Mouse (Mus musculus): ENCODE measurements around the gene Cmya5.
"Not testable (repeated sequence)": the region's sequence is repeated elsewhere in the genome, so short reads cannot be mapped to it uniquely, and the experiment has no call there.

Cmya5 gene

DNA sequence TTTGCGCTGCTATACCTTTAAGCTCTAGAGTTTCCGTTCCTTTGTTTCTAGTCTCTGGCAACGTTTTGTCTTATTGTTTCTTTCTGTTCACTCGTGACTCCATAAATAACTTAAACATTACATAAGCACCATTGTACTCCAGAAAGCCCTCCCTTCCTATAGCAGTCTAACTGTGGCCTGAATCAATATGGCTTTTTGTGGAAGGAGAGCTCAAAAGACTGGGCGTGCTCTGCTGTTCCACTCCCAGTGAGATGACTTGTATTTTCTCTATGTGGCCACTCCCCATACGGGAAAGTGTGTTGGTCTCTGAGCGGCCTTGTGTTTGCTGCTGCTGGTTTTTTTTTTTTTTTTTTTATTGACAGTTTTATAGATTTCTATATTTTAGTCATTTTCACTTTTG, 27.3 kb downstream of the Cmya5 start:
- DNase-seq = no peak

- DNase-seq = no peak
Measured at GRCm38 (mm10) chr13:93102340-93103090, 42.0 kb downstream of the Cmya5 start.

- DNase-seq = no peak
Measured at GRCm38 (mm10) chr13:93098596-93098995, 45.9 kb downstream of the Cmya5 start.

DNA sequence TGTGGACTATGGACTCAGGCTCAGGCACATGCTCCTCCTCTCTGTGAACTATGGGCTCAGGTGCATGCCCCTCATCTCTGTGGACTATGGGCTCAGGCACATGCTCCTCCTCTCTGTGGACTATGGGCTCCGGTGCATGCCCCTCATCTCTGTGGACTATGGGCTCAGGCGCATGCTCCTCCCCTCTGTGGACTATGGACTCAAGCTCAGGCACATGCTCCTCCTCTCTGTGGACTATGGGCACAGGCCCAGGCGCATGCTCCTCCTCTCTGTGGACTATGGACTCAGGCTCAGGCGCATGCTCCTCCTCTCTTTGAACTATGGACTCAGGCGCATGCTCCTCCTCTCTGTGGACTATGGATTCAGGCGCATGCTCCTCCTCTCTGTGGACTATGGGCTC, 47.9 kb downstream of the Cmya5 start:
- no peak for DNase-seq

- no peak for DNase-seq
Measured at GRCm38 (mm10) chr13:93095097-93095791, 49.3 kb downstream of the Cmya5 start.

DNA sequence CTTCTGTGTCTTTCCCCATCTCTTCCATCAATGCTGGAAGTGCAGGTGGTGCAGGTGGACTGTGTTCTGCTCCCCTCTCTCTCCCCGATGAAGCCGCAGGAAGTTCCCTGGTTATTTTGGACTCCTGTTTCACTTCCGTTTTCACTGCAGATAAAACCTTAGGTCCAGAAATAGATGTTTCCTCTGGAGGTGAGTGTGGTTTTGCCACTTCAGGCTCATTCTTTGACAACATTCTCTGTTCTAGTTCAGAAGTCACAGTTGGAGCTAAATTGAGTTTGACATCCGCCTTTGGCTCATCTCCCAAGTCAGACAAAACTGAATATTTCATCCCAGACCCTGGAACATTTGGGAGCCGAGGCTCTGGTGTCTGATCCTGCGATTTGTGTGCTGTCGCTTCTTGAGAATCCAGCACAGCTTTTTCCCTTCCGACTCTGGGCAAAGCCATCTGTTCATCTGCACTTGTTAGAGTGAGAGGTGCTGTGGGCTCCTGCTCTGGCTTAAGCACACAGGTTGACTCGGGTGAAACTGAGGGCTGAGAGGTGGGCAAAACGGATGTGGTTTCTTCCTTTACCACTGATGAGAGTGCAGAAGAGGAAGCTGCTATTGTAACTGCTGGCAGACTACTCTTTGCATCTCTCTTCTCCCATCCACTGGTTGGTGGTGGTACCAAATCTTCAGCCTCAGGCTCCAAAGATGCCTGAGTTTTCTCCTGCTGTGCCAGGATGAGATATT, 50.2 kb downstream of the Cmya5 start:
- DNase-seq = peak; percentile 38

DNA sequence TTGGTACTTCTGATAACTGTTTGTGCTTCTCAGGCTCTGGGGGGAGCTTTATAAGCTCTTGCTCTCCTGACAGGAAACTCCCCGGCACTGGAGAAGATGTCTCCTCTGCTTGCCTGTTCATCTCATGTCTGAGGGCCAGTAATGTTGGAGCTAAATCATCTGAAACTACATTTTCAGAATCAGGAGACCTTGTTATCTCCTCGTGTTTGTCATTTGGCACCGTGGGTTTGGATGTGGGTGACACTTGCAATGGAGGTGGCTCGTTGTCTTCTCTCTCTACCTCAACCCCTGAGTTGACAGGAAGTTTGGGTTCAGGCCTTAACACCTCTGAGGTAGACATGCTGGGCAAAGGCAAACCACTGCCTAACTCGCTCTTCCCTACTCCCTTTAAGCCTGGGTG, 50.8 kb downstream of the Cmya5 start:
- no peak for DNase-seq

DNA sequence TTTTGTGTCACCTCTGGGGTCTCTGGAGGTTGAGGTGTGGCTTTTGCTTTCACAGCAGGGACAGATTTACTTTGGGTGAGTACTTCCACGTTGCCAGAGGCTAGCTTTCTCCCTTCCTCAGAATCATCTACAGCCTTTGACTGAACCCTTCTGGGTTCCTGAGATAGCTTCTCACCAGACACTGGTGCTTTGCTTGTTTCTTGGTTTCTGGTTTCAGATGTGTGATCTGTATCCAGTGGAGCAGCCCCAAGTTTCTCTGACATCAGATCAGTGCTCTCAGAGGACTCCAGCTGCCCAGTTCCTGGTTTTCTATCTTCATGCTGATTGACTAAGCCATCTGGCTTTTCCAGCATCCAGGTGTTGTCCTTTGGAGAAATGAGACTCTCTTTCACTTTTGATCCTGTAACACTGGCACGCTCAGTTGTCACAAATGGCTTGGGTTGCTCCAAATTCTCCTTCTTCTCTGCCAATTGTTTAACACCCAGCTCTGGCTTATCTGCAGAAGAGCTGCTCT, 51.6 kb downstream of the Cmya5 start:
- no peak for DNase-seq

DNA sequence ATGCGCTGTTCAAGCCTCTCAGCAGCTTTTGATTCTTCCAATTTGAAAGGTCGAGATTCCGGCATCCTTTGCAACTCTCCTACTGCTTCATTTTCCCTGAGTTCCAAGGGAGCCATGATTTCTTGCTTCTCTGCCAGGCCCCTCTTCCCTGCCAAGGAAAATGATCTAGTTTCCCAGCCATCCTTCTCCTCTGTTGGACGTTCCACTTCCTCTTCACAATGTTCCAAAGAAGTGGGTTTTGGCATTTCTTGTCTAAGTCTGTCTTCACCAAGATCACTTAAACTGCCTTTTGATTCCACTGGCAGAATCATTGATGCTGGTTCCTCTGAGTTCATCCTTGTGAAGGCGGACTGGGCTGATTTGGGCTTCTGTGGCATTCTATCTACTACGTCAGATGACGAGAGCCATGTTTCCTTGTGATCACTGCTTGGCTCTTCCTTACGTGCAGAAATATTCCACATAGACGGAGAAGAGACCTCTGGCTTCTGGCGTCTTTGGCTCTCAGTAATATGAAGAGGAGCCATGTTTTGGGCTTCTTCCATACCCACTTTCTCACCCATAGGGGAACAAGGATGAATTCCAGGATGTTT, 52.6 kb downstream of the Cmya5 start:
- peak; percentile 35 for DNase-seq

DNA sequence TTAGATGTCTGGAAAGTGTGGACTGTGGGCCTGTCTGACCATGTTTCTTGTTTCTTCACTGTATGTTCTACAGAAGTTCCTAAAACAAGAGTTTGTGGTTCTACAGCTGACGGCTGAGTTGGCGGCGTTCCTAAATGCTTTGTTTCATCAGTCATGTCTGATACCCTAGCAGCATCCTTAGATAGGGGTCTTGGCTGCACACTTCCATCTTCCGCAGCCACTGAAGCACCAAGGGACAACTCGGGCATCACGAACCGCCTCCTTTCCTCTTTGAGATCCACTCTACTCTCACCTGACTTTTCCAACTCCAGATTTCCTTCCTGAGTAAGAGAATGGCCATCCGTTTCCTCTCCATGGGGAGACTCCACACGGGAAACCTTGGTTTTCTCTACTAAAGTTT, 53.3 kb downstream of the Cmya5 start:
- no peak for DNase-seq

DNA sequence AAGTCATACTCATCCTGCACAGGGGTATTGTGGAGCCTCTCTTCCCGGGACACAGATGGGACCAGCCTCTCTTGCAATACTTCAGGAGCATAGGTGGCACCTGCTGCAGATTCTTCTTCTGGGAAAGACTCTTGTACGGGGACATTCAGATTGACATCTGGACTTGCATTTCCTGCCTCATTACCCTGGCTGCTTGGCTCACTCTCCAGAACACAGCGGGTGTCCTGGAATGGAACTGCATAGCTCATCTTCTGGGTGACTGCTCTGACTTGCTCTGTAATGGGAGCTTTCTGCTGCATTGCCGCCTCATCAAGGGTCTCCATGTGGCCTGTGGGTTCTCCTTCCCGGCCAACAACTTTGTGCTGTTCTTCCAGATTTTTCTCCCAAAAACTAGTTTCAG, 55.0 kb downstream of the Cmya5 start:
- no peak for DNase-seq

GRCm38 (mm10) chr13:93085711-93086110, 58.8 kb downstream of the Cmya5 start:
- DNase-seq = no peak

GRCm38 (mm10) chr13:93082324-93082723, 62.2 kb downstream of the Cmya5 start:
- not testable (repeated sequence) for DNase-seq

DNA sequence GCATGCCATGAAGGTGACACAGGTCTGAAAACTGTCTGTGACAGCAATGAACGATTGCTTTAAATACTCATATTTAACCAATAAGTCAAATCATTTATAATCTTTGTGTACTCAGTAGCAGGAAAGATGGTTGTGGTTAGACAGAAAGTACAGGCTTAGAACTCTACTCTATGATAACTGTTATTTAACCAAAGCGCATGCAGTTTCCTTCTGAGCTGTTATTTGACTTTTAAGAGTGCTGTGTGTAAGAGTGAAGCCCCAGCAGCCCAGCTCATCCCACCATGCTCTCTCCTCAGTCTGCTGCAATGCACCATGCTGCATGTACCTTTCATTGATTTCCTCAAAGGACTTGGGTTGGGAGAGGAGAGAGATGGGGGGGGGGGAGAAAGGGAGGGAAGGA, 63.7 kb downstream of the Cmya5 start:
- no peak for DNase-seq

- peak; percentile 49 for DNase-seq
Measured at GRCm38 (mm10) chr13:93074147-93074641, 70.3 kb downstream of the Cmya5 start.

GRCm38 (mm10) chr13:93073595-93073994, 70.9 kb downstream of the Cmya5 start:
- peak; percentile 50 for DNase-seq

- no peak for DNase-seq
Measured at GRCm38 (mm10) chr13:93072871-93073411, 71.6 kb downstream of the Cmya5 start.

- DNase-seq = no peak
Measured at GRCm38 (mm10) chr13:93070406-93070805, 74.1 kb downstream of the Cmya5 start.

GRCm38 (mm10) chr13:93069481-93069880, 75.0 kb downstream of the Cmya5 start:
- DNase-seq = no peak

GRCm38 (mm10) chr13:93068353-93068752, 76.2 kb downstream of the Cmya5 start:
- no peak for DNase-seq

GRCm38 (mm10) chr13:93062860-93063636, 81.5 kb downstream of the Cmya5 start:
- peak; percentile 34 for DNase-seq

DNA sequence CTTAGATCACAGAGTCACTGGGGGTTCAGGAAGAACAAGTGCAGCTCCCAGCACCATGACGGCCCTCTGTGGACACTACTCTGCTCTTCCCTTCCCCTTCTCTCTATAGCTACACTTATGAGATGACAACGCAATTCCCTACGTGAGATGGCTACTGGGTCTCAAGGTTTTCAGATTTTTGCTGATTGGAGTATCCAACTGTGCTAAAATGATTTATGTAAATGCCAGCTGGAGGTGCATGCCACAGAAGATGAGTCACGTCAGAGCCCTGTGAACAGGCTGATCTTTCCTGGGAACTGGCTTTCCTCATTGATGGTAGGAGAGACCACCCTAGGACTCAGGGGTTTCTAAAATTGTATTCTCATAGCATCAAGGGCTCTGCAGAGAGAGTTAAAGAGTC, 83.2 kb downstream of the Cmya5 start:
- no peak for DNase-seq
